Mouse (Mus musculus) liver, adult 2 months (tissue): ENCODE data around the gene Gnb1. TPM values are rescaled to one million over a fixed set of nuclear protein-coding genes. Genes with fewer than 3 reads are reported as not detected.
A peak's percentile ranks its signal among the peaks of the same experiment; 100 is the strongest.

Experiments used
- DNase-seq: peaks from one replicate; pipeline ENCODE4 v3.0.0-alpha.2; 2011; ENCODE audit warnings: low read depth, low spot score; ENCODE audit errors: extremely low read depth
- H3K27ac ChIP-seq: fragments of 200-500 bp; replicated peaks from 2 replicates; pipeline ENCODE4 v1.5.1; 2012; ENCODE audit warnings: low read depth, mild to moderate bottlenecking, control low read depth, inconsistent platforms, low read length; ENCODE audit not compliant: insufficient read depth
- H3K27me3 ChIP-seq: fragments of 200-500 bp; 2 replicates; pipeline ENCODE4 v1.6.1; 2012; ENCODE audit warnings: mild to moderate bottlenecking, moderate library complexity, low read length, inconsistent platforms; ENCODE audit not compliant: control insufficient read depth, insufficient read depth
- H3K36me3 ChIP-seq: fragments of 200-500 bp; 2 replicates; pipeline ENCODE4 v1.6.1; 2012; ENCODE audit warnings: low read length, inconsistent platforms; ENCODE audit not compliant: control insufficient read depth, insufficient read depth
- H3K4me1 ChIP-seq: fragments of 200-500 bp; 2 replicates; pipeline ENCODE4 v1.6.1; 2011; ENCODE audit warnings: low read length; ENCODE audit not compliant: control insufficient read depth, insufficient read depth
- H3K4me3 ChIP-seq: fragments of 200-500 bp; 2 replicates; pipeline ENCODE4 v1.5.1; 2011; ENCODE audit warnings: low read depth, mild to moderate bottlenecking, control low read depth, low read length, moderate library complexity; ENCODE audit not compliant: insufficient read depth
- H3K79me2 ChIP-seq: fragments of 200-500 bp; 2 replicates; pipeline ENCODE4 v1.6.1; 2012; ENCODE audit warnings: inconsistent platforms, mild to moderate bottlenecking, low read length, moderate library complexity; ENCODE audit not compliant: control insufficient read depth, insufficient read depth
- H3K9ac ChIP-seq: fragments of 200-500 bp; 2 replicates; pipeline ENCODE4 v1.6.1; 2012; ENCODE audit warnings: low read depth, mild to moderate bottlenecking, control low read depth, inconsistent platforms, low read length
- CTCF ChIP-seq: fragments of 200-500 bp; IDR thresholded peaks from 2 replicates; pipeline ENCODE4 v1.5.1; 2011; ENCODE audit warnings: low read depth, low read length, control low read depth
- POLR2A ChIP-seq: fragments of 200-500 bp; IDR thresholded peaks from 2 replicates; pipeline ENCODE4 v1.6.1; 2011; ENCODE audit warnings: low read length, control low read depth; ENCODE audit not compliant: insufficient read depth; ENCODE audit errors: extremely low read depth
- WGBS: fragments of 180-500 bp; shearing (Covaris S2); methylation state at CpG from one replicate; pipeline ENCODE4 v1.1.7; 2018; 5-methylcytosine and 5-hydroxymethylcytosine counted together
- polyA plus RNA-seq: library from polyadenylated mRNA; depleted of rRNA; stranded (reverse); fragments of >200 nt; gene quantifications from 2 replicates; pipeline ENCODE4 v1.2.3, GENCODE M21; 2012
- total RNA-seq: library from RNA; depleted of rRNA; stranded (reverse); fragments of >200 nt; gene quantifications from 2 replicates; pipeline ENCODE4 v1.2.3, GENCODE M21; 2014

Gene Gnb1
- total and polyA plus RNA-seq, 2 experiments: 26.5 to 143 TPM

DNA sequence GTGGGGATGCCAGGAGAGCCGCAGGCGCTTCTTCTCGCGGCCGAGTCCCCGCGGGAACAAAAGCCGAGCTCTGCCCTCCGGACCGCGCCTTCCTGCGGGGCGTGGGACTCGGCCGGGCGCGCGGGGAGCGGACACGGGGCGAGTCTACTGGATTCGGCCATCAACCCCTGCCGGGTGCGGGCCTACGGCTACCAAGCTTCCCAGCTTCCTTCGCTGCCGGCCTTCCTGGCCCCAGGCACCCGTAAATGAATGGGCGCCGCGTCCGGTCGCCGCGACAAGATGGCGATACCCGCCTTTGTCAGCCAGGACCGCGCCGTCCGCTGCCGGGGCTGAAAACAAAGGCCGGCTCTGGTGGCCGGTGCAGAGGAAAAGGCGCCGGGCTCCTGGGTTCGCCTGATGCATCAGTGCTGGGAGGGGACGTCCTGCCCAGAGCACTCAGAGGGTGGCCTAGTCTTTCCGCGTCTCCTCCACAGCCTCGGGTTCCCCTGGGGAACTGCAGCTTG, 1.0 kb downstream of the Gnb1 start:
- peak overlapping the region; percentile 93 for H3K9ac ChIP-seq
- peak overlapping the region; percentile 69 for H3K4me3 ChIP-seq
- H3K27ac ChIP-seq: peak overlapping the region; percentile 56
- H3K79me2 ChIP-seq: peaks cover 30% of the 10 kb centered on the region
- no peaks in the 10 kb centered on the region for H3K27me3 ChIP-seq
- peak; percentile 22 for DNase-seq
- under 1% methylated on average over 51 of the region's 51 CpGs for WGBS
- H3K36me3 ChIP-seq: no peaks in the 10 kb centered on the region
- no peak for TF ChIP-seq POLR2A
- no peak for TF ChIP-seq CTCF
- peaks cover 12% of the 10 kb centered on the region for H3K4me1 ChIP-seq

- no peak for DNase-seq
- H3K4me1 ChIP-seq: peaks cover 7% of the 10 kb centered on the region
- peaks cover 41% of the 10 kb centered on the region for H3K79me2 ChIP-seq
- 62% methylated on average over 4 of the region's 4 CpGs for WGBS
- H3K27me3 ChIP-seq: no peaks in the 10 kb centered on the region
- H3K27ac ChIP-seq: no peak overlapping the region
- H3K4me3 ChIP-seq: no peak overlapping the region
- no peak overlapping the region for H3K9ac ChIP-seq
- TF ChIP-seq POLR2A: no peak
- H3K36me3 ChIP-seq: no peaks in the 10 kb centered on the region
These were observed 3.7 kb downstream of the Gnb1 start for GRCm38 (mm10) chr4:155494891-155495290.

DNA sequence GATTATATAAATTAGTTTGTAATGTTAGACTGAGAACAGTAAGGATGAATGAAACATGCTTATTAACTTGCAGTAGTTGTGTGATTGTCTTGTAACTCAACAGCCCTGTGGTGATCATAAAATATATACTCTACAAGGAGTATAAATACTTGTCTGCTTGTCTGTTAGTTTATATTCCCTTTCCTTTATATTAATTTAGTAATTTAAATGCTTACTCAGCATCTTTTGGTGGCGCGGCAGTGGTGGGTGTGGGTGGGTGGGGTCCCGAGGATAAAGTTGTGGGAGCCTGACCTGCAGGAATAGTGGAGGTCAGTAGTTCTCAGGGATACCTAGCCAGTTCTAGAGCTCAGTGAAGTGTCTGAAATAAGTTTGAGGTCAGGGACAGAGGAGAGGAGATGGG, 6.8 kb downstream of the Gnb1 start:
- no peaks in the 10 kb centered on the region for H3K36me3 ChIP-seq
- peaks cover 44% of the 10 kb centered on the region for H3K79me2 ChIP-seq
- H3K4me3 ChIP-seq: no peak overlapping the region
- WGBS: 64% methylated on average over 3 of the region's 3 CpGs
- H3K27me3 ChIP-seq: no peaks in the 10 kb centered on the region
- no peak for DNase-seq
- no peak for TF ChIP-seq POLR2A
- TF ChIP-seq CTCF: no peak
- H3K9ac ChIP-seq: no peak overlapping the region
- H3K4me1 ChIP-seq: peaks cover 5% of the 10 kb centered on the region; the same call in 1 of the 2 replicates
- no peak overlapping the region for H3K27ac ChIP-seq

DNA sequence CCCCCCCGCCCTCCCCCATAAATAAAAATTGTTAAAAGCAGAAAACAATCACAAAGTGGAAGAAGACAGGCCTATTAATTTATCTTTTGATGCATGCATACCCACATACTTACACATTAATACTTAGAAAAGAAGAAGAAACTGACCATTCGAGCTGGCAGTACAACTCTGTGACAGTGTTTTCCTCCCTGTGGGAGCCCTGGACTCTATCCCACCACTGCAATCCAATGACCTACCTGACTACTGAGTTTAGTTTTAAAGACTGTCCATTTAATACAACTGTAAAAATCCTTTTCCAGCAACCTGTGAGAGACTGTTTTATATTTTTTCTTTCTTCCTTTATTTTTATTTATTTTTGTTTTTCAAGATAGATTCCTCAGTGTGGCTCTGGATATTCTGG, 10.0 kb downstream of the Gnb1 start:
- Histone ChIP-seq H3K79me2 (peaks cover 59% of the 10 kb centered on the region), H3K4me3 (no peak overlapping the region), H3K36me3 (no peaks in the 10 kb centered on the region), H3K27me3 (no peaks in the 10 kb centered on the region), H3K27ac (no peak overlapping the region), H3K9ac (no peak overlapping the region), H3K4me1 (peaks cover 10% of the 10 kb centered on the region)
- DNase-seq: no peak
- 66% methylated on average over 2 of the region's 2 CpGs for WGBS
- no peak for TF ChIP-seq CTCF
- no peak for TF ChIP-seq POLR2A

DNA sequence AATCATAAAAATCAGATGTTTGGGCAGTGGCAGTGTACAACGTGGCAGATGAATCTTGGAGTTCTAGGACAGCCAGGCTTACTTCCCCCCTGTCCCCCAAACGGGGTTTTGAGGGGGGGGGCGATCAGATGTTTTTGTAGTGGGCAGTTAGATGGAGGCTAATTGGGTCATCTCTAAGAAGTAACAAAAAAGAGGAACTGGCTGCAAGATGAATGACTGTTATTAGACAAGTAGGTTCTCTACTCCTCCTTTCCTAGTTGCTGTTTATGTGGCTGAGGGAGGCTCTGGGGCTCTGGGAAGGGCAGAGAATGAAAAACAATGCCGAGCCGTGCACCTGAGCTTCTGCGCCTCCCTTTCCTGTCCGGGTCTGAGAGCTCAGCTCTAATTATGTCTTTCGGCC, 13.9 kb downstream of the Gnb1 start:
- DNase-seq: no peak
- H3K27me3 ChIP-seq: no peaks in the 10 kb centered on the region
- no peak overlapping the region for H3K4me3 ChIP-seq
- H3K4me1 ChIP-seq: peaks cover 10% of the 10 kb centered on the region
- 68% methylated on average over 8 of the region's 8 CpGs for WGBS
- TF ChIP-seq POLR2A (no peak), CTCF (no peak)
- no peak overlapping the region for H3K27ac ChIP-seq
- no peak overlapping the region for H3K9ac ChIP-seq
- H3K36me3 ChIP-seq: no peaks in the 10 kb centered on the region
- peaks cover 61% of the 10 kb centered on the region for H3K79me2 ChIP-seq

- H3K27ac ChIP-seq: no peak overlapping the region
- no peaks in the 10 kb centered on the region for H3K27me3 ChIP-seq
- no peak overlapping the region for H3K4me3 ChIP-seq
- no peaks in the 10 kb centered on the region for H3K36me3 ChIP-seq
- H3K79me2 ChIP-seq: peaks cover 59% of the 10 kb centered on the region
- TF ChIP-seq CTCF: no peak
- 78% methylated on average over 5 of the region's 5 CpGs for WGBS
- peaks cover 13% of the 10 kb centered on the region for H3K4me1 ChIP-seq
- DNase-seq: no peak
- no peak overlapping the region for H3K9ac ChIP-seq
These were observed 14.6 kb downstream of the Gnb1 start for GRCm38 (mm10) chr4:155505671-155506295.
